Mouse (Mus musculus): ENCODE data around the gene Myh10. TPM values are rescaled to one million over a fixed set of nuclear protein-coding genes. Genes with fewer than 3 reads are reported as not detected.

Myh10 gene
- polyA plus RNA-seq, 1 experiment: 20.9 TPM

DNA sequence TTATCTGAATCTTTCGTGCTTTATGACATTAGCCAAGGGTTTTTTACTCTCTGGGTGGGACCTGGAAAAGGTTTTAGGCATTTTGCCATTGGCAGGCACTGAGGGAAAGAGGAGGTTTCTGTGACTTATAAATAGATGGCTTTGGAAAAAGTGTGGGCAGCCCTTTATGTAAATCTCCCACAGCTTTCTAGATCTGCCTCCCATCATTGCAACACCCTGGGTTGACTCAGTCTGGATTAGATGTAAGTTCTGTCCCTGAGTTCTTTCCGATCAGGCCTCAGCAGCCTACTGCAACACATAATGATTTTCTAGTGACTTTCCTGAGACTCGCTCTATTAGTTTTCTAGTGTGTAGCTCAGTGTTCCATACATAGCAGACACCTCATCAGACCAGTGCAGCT lies 16.1 kb upstream of the Myh10 start:
- no peaks in the 10 kb centered on the region for H3K36me3 ChIP-seq (ENCODE audit: control insufficient read depth, insufficient read depth)

DNA sequence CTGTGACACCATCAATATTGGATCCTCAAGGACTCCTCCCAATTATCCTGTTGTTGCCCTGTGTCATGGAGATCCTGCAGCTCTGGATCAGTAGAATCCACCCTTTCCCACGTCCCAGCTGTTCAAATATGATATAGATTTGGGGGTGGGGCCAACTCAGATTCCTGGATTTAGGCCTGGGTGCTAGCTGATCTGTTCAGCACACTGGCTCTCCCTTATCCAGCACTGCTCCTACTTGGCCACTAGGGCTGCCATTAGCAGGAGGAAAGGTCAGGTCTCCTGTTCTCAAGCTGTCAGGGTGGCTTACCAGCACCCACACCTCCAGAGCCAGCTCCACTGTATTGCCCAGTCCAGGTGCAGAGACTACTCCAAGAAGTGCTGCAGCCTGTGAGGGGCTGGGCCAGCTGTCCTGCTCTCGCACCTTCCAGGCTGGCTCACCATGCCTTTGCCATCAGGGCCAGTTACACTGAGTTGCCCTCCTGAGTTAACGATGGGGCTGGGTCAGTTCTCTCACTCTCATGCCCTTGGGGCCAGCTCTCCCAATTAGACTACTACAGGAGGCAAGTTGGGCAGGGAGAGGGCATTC lies 10.0 kb upstream of the Myh10 start:
- TF ChIP-seq TCF3 (IDR thresholded peaks at IDR 0.05; ENCODE audit: insufficient read length, low read depth) (no peak), TCF12 (IDR thresholded peaks at IDR 0.05; ENCODE audit: insufficient read depth, poor library complexity, severe bottlenecking) (no peak), REST (IDR thresholded peaks at IDR 0.05; ENCODE audit: insufficient read depth, insufficient read length) (no peak), MAX (IDR thresholded peaks at IDR 0.05; ENCODE audit: low read depth) (no peak), MYOG (IDR thresholded peaks at IDR 0.05; ENCODE audit: control insufficient read depth in 1 of 3, insufficient read depth in 1 of 3, insufficient read length in 2 of 3, low read depth in 2 of 3) (no peak), POLR2AphosphoS2 (IDR thresholded peaks at IDR 0.05; ENCODE audit: insufficient read length, low read depth) (no peak), POLR2A (IDR thresholded peaks at IDR 0.05; ENCODE audit: insufficient read length, low read depth) (no peak), CEBPB (IDR thresholded peaks at IDR 0.05; ENCODE audit: insufficient read depth, poor library complexity, severe bottlenecking) (no peak), USF1 (IDR thresholded peaks at IDR 0.05; ENCODE audit: low read depth) (no peak), E2F4 (IDR thresholded peaks at IDR 0.05; ENCODE audit: insufficient read depth) (no peak), MYOD1 (IDR thresholded peaks at IDR 0.05; ENCODE audit: control insufficient read depth in 1 of 3, insufficient read length in 2 of 3, low read depth in 2 of 3) (no peak), SRF (IDR thresholded peaks at IDR 0.05; ENCODE audit: control insufficient read depth, insufficient read length, low read depth) (no peak)
- Histone ChIP-seq H3K4me2 (ENCODE audit: low read depth) (no peak overlapping the region), H3K36me3 (ENCODE audit: control insufficient read depth, insufficient read depth) (no peaks in the 10 kb centered on the region), H3K27me3 (ENCODE audit: control insufficient read depth, insufficient read depth, insufficient read length) (no peaks in the 10 kb centered on the region), H3ac (ENCODE audit: control insufficient read depth, insufficient read length) (no peak overlapping the region), H3K4me3 (no peak overlapping the region), H3K79me2 (ENCODE audit: control insufficient read depth, insufficient read depth) (no peaks in the 10 kb centered on the region)

More for the DNA sequence above, 16.1 kb upstream of the Myh10 start:
- H3K79me2 ChIP-seq (ENCODE audit: control insufficient read depth, insufficient read depth): no peaks in the 10 kb centered on the region
- H3K27me3 ChIP-seq (ENCODE audit: control insufficient read depth, insufficient read depth, insufficient read length): no peaks in the 10 kb centered on the region
- TF ChIP-seq POLR2AphosphoS2 (IDR thresholded peaks at IDR 0.05; ENCODE audit: insufficient read length, low read depth): no peak
- TF ChIP-seq MAX (IDR thresholded peaks at IDR 0.05; ENCODE audit: low read depth): no peak
- TF ChIP-seq POLR2A (IDR thresholded peaks at IDR 0.05; ENCODE audit: insufficient read length, low read depth): no peak
- peak; percentile 39; the same call in 1 of the 2 replicates for TF ChIP-seq CEBPB (IDR thresholded peaks at IDR 0.05; ENCODE audit: insufficient read depth, poor library complexity, severe bottlenecking)
- peak overlapping the region; percentile 24 for H3K4me2 ChIP-seq (ENCODE audit: low read depth)
- no peak overlapping the region for H3ac ChIP-seq (ENCODE audit: control insufficient read depth, insufficient read length)
- no peak overlapping the region for H3K4me3 ChIP-seq

DNA sequence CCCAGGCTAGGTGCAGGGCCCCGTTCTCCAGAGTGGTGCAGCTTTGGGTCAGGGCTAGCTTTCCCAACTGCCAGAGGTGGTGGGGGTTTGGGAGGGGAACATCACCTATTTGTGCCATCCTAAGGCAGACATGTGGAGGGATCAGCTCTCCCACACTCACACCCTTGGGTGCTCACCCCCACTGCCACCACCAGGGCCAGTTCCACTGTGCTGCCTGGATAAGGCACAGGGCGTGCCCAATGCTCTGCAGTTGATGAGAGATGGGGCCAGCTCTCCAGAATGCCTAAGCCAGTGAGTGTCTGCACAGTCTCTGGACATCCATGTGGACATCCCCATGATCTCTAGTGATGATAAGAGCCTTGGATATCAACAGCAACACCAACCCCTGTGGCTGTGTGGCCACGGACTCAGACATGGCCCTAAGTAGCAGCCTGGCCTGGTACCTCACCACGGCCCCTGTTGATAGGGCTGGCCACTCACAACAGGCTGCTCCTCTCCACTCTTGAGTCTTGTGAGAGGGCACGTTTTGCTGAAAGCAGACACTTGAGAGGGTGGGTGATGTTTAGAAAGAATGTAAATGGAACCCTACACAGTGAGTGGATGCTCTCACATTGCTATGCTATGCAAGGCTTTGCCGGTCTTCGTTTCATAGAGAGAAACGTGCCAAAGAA lies 9.1 kb upstream of the Myh10 start:
- H3ac ChIP-seq (ENCODE audit: control insufficient read depth, insufficient read length): no peak overlapping the region
- H3K36me3 ChIP-seq (ENCODE audit: control insufficient read depth, insufficient read depth): no peaks in the 10 kb centered on the region

DNA sequence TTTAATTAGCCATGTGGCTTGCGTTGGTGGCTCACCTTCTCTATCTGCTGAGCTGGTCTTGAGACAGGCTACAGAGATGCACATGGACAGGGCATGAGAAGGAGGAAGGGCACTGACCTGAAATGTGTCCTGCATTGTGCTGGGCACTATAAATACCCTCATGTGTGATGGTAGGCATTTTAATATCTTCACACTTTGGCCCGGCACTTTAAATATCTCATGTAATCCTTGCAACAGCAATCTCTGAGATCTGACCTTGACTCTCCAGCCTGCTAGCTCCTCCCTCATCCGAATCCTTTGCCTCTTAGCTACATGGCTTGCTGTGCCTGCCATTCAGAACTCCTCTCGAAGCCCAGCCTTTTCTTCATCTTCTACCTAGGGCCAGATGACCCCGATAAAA lies 5.4 kb upstream of the Myh10 start:
- Histone ChIP-seq H3ac (ENCODE audit: control insufficient read depth, insufficient read length) (no peak overlapping the region), H3K27me3 (ENCODE audit: control insufficient read depth, insufficient read depth, insufficient read length) (no peaks in the 10 kb centered on the region), H3K4me2 (ENCODE audit: low read depth) (no peak overlapping the region), H3K79me2 (ENCODE audit: control insufficient read depth, insufficient read depth) (no peaks in the 10 kb centered on the region), H3K4me3 (no peak overlapping the region), H3K36me3 (ENCODE audit: control insufficient read depth, insufficient read depth) (no peaks in the 10 kb centered on the region)
- TF ChIP-seq CEBPB (IDR thresholded peaks at IDR 0.05; ENCODE audit: insufficient read depth, poor library complexity, severe bottlenecking): no peak
- TF ChIP-seq MYOD1 (IDR thresholded peaks at IDR 0.05; ENCODE audit: control insufficient read depth in 1 of 3, insufficient read length in 2 of 3, low read depth in 2 of 3): no peak
- TF ChIP-seq POLR2A (IDR thresholded peaks at IDR 0.05; ENCODE audit: insufficient read length, low read depth): no peak
- no peak for TF ChIP-seq POLR2AphosphoS2 (IDR thresholded peaks at IDR 0.05; ENCODE audit: insufficient read length, low read depth)
- TF ChIP-seq MAX (IDR thresholded peaks at IDR 0.05; ENCODE audit: low read depth): no peak
- TF ChIP-seq MYOG (IDR thresholded peaks at IDR 0.05; ENCODE audit: control insufficient read depth in 1 of 3, insufficient read depth in 1 of 3, insufficient read length in 2 of 3, low read depth in 2 of 3): no peak
- no peak for TF ChIP-seq E2F4 (IDR thresholded peaks at IDR 0.05; ENCODE audit: insufficient read depth)
- TF ChIP-seq REST (IDR thresholded peaks at IDR 0.05; ENCODE audit: insufficient read depth, insufficient read length): no peak
- TF ChIP-seq TCF12 (IDR thresholded peaks at IDR 0.05; ENCODE audit: insufficient read depth, poor library complexity, severe bottlenecking): no peak
- TF ChIP-seq USF1 (IDR thresholded peaks at IDR 0.05; ENCODE audit: low read depth): no peak

More for the DNA sequence above, 9.1 kb upstream of the Myh10 start:
- Histone ChIP-seq H3K79me2 (ENCODE audit: control insufficient read depth, insufficient read depth) (no peaks in the 10 kb centered on the region), H3K4me3 (no peak overlapping the region), H3K27me3 (ENCODE audit: control insufficient read depth, insufficient read depth, insufficient read length) (no peaks in the 10 kb centered on the region), H3K4me2 (ENCODE audit: low read depth) (no peak overlapping the region)
- TF ChIP-seq CEBPB (IDR thresholded peaks at IDR 0.05; ENCODE audit: insufficient read depth, poor library complexity, severe bottlenecking) (no peak), POLR2AphosphoS2 (IDR thresholded peaks at IDR 0.05; ENCODE audit: insufficient read length, low read depth) (no peak), SRF (IDR thresholded peaks at IDR 0.05; ENCODE audit: control insufficient read depth, insufficient read length, low read depth) (no peak), TCF12 (IDR thresholded peaks at IDR 0.05; ENCODE audit: insufficient read depth, poor library complexity, severe bottlenecking) (no peak), REST (IDR thresholded peaks at IDR 0.05; ENCODE audit: insufficient read depth, insufficient read length) (no peak), MYOG (IDR thresholded peaks at IDR 0.05; ENCODE audit: control insufficient read depth in 1 of 3, insufficient read depth in 1 of 3, insufficient read length in 2 of 3, low read depth in 2 of 3) (no peak), MYOD1 (IDR thresholded peaks at IDR 0.05; ENCODE audit: control insufficient read depth in 1 of 3, insufficient read length in 2 of 3, low read depth in 2 of 3) (no peak), TCF3 (IDR thresholded peaks at IDR 0.05; ENCODE audit: insufficient read length, low read depth) (no peak), MAX (IDR thresholded peaks at IDR 0.05; ENCODE audit: low read depth) (no peak), POLR2A (IDR thresholded peaks at IDR 0.05; ENCODE audit: insufficient read length, low read depth) (no peak)

All from myocyte (in vitro differentiated cells).